Mouse (Mus musculus): ENCODE data around the gene Upf1. TPM values are rescaled to one million over a fixed set of nuclear protein-coding genes. Genes with fewer than 3 reads are reported as not detected.
A peak's percentile ranks its signal among the peaks of the same experiment; 100 is the strongest.

Gene Upf1
- polyA plus RNA-seq, 1 experiment from 2014 or later = 18.1 TPM

- 0% methylated on average over 58 of the region's 64 CpGs for WGBS
- peak overlapping the region; percentile 87 for H3K27ac ChIP-seq
- no peaks in the 10 kb centered on the region for H3K9me3 ChIP-seq
- H3K4me1 ChIP-seq (replicated peaks) = peaks cover 55% of the 10 kb centered on the region
- peak overlapping the region; percentile 99 for H3K4me3 ChIP-seq (replicated peaks)
- peak overlapping the region; percentile 90 for H3K4me2 ChIP-seq (replicated peaks)
- H3K9ac ChIP-seq (replicated peaks) = peak overlapping the region; percentile 100
- no peaks in the 10 kb centered on the region for H3K27me3 ChIP-seq
- peaks cover 22% of the 10 kb centered on the region for H3K36me3 ChIP-seq
- ATAC-seq = peak; percentile 53
Measured at GRCm38 (mm10) chr8:70352657-70353151, 374 bp downstream of the Upf1 start.

- Histone ChIP-seq H3K4me3 (replicated peaks) (peak overlapping the region; percentile 99), H3K27me3 (no peaks in the 10 kb centered on the region), H3K4me1 (replicated peaks) (peaks cover 57% of the 10 kb centered on the region), H3K36me3 (peaks cover 22% of the 10 kb centered on the region), H3K4me2 (replicated peaks) (peak overlapping the region; percentile 90), H3K9me3 (no peaks in the 10 kb centered on the region), H3K9ac (replicated peaks) (peak overlapping the region; percentile 100), H3K27ac (no peak overlapping the region)
- no peak for ATAC-seq
- 37% methylated on average over 3 of the region's 3 CpGs for WGBS
Measured at GRCm38 (mm10) chr8:70352000-70352384, 1.1 kb downstream of the Upf1 start.

GRCm38 (mm10) chr8:70351035-70351999, 1.8 kb downstream of the Upf1 start:
- Histone ChIP-seq H3K27me3 (no peaks in the 10 kb centered on the region), H3K9ac (replicated peaks) (peak overlapping the region; percentile 100), H3K36me3 (peaks cover 26% of the 10 kb centered on the region), H3K27ac (no peak overlapping the region), H3K9me3 (no peaks in the 10 kb centered on the region), H3K4me3 (replicated peaks) (peak overlapping the region; percentile 99), H3K4me1 (replicated peaks) (peaks cover 57% of the 10 kb centered on the region), H3K4me2 (replicated peaks) (peak overlapping the region; percentile 90)
- WGBS = 62% methylated on average over 15 of the region's 15 CpGs
- no peak for ATAC-seq

DNA sequence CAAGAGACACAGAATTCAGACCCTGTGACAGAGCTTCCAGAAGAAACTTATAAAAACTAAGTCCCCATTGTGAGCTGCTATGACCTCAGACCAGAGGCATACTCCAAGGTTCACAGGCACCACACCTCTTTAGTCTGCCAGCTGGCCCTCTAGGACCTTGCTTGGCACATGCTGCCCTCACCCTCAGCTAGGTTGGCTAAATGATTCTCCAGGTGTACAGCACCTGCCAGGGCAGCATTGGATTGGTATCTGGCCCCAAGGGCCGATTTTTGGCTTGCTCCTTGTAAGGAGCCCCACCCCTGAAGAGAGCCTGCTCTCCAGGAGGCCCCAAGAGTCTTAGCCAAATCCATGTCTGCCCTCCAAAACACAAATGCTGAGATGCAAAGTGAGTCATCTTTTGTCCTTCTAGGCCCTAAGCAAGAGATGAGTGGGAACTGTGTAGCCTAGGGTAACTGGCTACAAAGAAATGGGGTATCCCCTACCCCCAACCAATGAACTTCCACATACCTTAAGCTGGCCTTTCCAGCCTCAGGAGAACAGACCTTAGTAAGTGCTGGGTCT, 5.1 kb downstream of the Upf1 start:
- Histone ChIP-seq H3K4me3 (replicated peaks) (no peak overlapping the region), H3K9me3 (no peaks in the 10 kb centered on the region), H3K27me3 (no peaks in the 10 kb centered on the region), H3K36me3 (peaks cover 47% of the 10 kb centered on the region), H3K4me2 (replicated peaks) (no peak overlapping the region), H3K27ac (no peak overlapping the region), H3K4me1 (replicated peaks) (peaks cover 50% of the 10 kb centered on the region), H3K9ac (replicated peaks) (no peak overlapping the region; the same call in 1 of the 2 replicates)
- no peak for ATAC-seq
- 95% methylated on average over 1 of the region's 1 CpGs for WGBS

- no peak overlapping the region for H3K9ac ChIP-seq (replicated peaks)
- H3K4me3 ChIP-seq (replicated peaks) = no peak overlapping the region
- H3K27ac ChIP-seq = no peak overlapping the region
- H3K4me1 ChIP-seq (replicated peaks) = peaks cover 49% of the 10 kb centered on the region
- H3K4me2 ChIP-seq (replicated peaks) = no peak overlapping the region
- no peaks in the 10 kb centered on the region for H3K27me3 ChIP-seq
- 92% methylated on average over 4 of the region's 4 CpGs for WGBS
- ATAC-seq = no peak
- H3K9me3 ChIP-seq = no peaks in the 10 kb centered on the region
- peaks cover 52% of the 10 kb centered on the region for H3K36me3 ChIP-seq
Measured at GRCm38 (mm10) chr8:70347443-70347842, 5.6 kb downstream of the Upf1 start.

DNA sequence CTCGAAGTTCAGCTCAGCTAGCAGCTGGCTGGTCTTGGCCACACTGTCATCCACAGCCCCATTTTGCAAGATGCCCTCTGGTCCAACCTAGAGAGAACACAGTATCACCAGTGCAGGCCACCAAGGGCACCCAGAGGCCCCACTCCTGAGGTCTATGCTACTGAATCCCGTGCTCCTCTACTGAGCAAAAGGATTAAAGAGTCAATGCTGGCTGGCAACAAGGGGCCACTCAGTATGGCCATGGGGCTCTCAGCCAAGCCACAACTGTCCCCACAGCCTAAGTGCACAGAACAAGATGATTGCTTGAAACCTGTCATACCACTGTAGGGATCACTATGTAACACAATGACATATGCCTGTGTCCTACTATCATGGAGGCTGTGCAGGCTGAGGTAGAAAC, 8.8 kb downstream of the Upf1 start:
- Histone ChIP-seq H3K27me3 (no peaks in the 10 kb centered on the region), H3K4me3 (replicated peaks) (no peak overlapping the region), H3K4me2 (replicated peaks) (no peak overlapping the region), H3K4me1 (replicated peaks) (peaks cover 17% of the 10 kb centered on the region), H3K9ac (replicated peaks) (no peak overlapping the region), H3K27ac (no peak overlapping the region), H3K9me3 (no peaks in the 10 kb centered on the region), H3K36me3 (peaks cover 74% of the 10 kb centered on the region)
- ATAC-seq = 0 out of 2 replicates have a peak, but pooled peaks have one; percentile 3
- 87% methylated on average over 2 of the region's 2 CpGs for WGBS

GRCm38 (mm10) chr8:70343696-70344095, 9.4 kb downstream of the Upf1 start:
- 58% methylated on average over 6 of the region's 6 CpGs for WGBS
- Histone ChIP-seq H3K4me3 (replicated peaks) (no peak overlapping the region), H3K36me3 (peaks cover 74% of the 10 kb centered on the region), H3K9me3 (no peaks in the 10 kb centered on the region), H3K27ac (no peak overlapping the region), H3K27me3 (no peaks in the 10 kb centered on the region), H3K9ac (replicated peaks) (no peak overlapping the region), H3K4me1 (replicated peaks) (peaks cover 12% of the 10 kb centered on the region), H3K4me2 (replicated peaks) (no peak overlapping the region)
- 0 out of 2 replicates have a peak, but pooled peaks have one; percentile 45 for ATAC-seq

- no peak overlapping the region for H3K9ac ChIP-seq (replicated peaks)
- peaks cover 76% of the 10 kb centered on the region for H3K36me3 ChIP-seq
Measured at GRCm38 (mm10) chr8:70343076-70343475, 10.0 kb downstream of the Upf1 start.

GRCm38 (mm10) chr8:70342007-70342406, 11.1 kb downstream of the Upf1 start:
- no peak overlapping the region for H3K4me3 ChIP-seq (replicated peaks)
- no peak for ATAC-seq
- WGBS = 93% methylated on average over 14 of the region's 14 CpGs
- no peak overlapping the region for H3K9ac ChIP-seq (replicated peaks)
- H3K9me3 ChIP-seq = no peaks in the 10 kb centered on the region
- H3K4me1 ChIP-seq (replicated peaks) = no peaks in the 10 kb centered on the region
- H3K27me3 ChIP-seq = no peaks in the 10 kb centered on the region
- no peak overlapping the region for H3K27ac ChIP-seq
- peaks cover 84% of the 10 kb centered on the region for H3K36me3 ChIP-seq
- no peak overlapping the region for H3K4me2 ChIP-seq (replicated peaks)

More at GRCm38 (mm10) chr8:70343076-70343475, 10.0 kb downstream of the Upf1 start:
- Histone ChIP-seq H3K4me2 (replicated peaks) (no peak overlapping the region), H3K4me3 (replicated peaks) (no peak overlapping the region), H3K4me1 (replicated peaks) (peaks cover 6% of the 10 kb centered on the region), H3K27me3 (no peaks in the 10 kb centered on the region), H3K9me3 (no peaks in the 10 kb centered on the region), H3K27ac (no peak overlapping the region)
- no peak for ATAC-seq
- WGBS = 88% methylated on average over 7 of the region's 7 CpGs

DNA sequence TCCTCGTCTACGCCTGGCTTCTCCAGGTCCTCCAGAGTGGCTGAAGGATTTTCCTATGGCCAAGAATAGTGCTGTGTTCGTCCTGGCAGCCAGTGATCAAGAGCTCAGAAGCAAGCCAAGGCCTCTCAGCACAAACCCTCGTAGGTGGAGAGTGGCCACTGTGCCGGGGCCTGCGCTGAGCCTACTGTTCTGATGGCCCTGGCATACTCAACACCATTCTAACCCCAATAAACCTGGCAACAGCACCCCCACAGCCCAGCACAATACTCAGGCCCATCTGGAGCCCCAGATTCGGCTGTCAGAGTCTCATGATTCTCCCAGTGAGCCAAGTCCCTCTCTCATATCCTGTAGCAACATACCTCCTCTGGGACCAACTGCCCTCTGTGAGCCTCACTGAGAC, 12.4 kb downstream of the Upf1 start:
- Histone ChIP-seq H3K36me3 (peaks cover 88% of the 10 kb centered on the region), H3K4me1 (replicated peaks) (no peaks in the 10 kb centered on the region), H3K4me3 (replicated peaks) (no peak overlapping the region), H3K9ac (replicated peaks) (0 out of 2 replicates have a peak overlapping the region, but pooled peaks have one; percentile 4), H3K27ac (no peak overlapping the region), H3K27me3 (no peaks in the 10 kb centered on the region), H3K4me2 (replicated peaks) (no peak overlapping the region), H3K9me3 (no peaks in the 10 kb centered on the region)
- 92% methylated on average over 7 of the region's 7 CpGs for WGBS
- ATAC-seq = no peak

- no peaks in the 10 kb centered on the region for H3K9me3 ChIP-seq
- ATAC-seq = no peak
- 91% methylated on average over 7 of the region's 7 CpGs for WGBS
- H3K27me3 ChIP-seq = no peaks in the 10 kb centered on the region
- H3K36me3 ChIP-seq = peaks cover 100% of the 10 kb centered on the region
- H3K4me2 ChIP-seq (replicated peaks) = no peak overlapping the region
- H3K27ac ChIP-seq = no peak overlapping the region
- no peak overlapping the region for H3K4me3 ChIP-seq (replicated peaks)
- H3K4me1 ChIP-seq (replicated peaks) = no peaks in the 10 kb centered on the region
- H3K9ac ChIP-seq (replicated peaks) = no peak overlapping the region
Measured at GRCm38 (mm10) chr8:70338931-70339330, 14.1 kb downstream of the Upf1 start.

DNA sequence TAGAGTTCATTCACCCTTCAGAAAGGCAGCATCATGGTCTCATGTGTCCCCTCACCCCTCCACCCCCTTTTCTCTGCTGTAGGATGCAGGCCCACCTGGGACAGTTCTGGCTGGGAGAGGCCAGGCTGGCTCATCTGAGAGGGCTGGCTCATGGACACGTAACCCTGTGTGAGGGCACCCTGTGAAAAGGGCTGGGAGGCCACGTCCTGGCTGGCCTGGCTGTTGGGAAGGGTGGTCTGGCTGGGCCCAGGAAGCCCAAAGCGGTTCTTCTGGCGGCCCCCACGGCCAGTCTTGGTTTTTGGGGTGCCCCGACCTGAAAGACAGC, 20.2 kb downstream of the Upf1 start:
- no peak overlapping the region for H3K4me2 ChIP-seq (replicated peaks)
- ATAC-seq = 0 out of 2 replicates have a peak, but pooled peaks have one; percentile 1
- H3K9ac ChIP-seq (replicated peaks) = no peak overlapping the region
- peaks cover 37% of the 10 kb centered on the region for H3K4me1 ChIP-seq (replicated peaks)
- no peaks in the 10 kb centered on the region for H3K9me3 ChIP-seq
- H3K4me3 ChIP-seq (replicated peaks) = no peak overlapping the region
- H3K36me3 ChIP-seq = peaks cover 90% of the 10 kb centered on the region
- H3K27me3 ChIP-seq = peaks cover 15% of the 10 kb centered on the region
- WGBS = 96% methylated on average over 6 of the region's 6 CpGs
- no peak overlapping the region for H3K27ac ChIP-seq
